Mouse (Mus musculus): ENCODE measurements around the gene Add2. TPM values are rescaled to one million over a fixed set of nuclear protein-coding genes. Genes with fewer than 3 reads are reported as not detected.

The Add2 gene
- polyA plus RNA-seq, 1 experiment from 2014 or later: 130 TPM

- no peak overlapping the region for H3K4me2 ChIP-seq
- H3K27ac ChIP-seq (replicated peaks): no peak overlapping the region
- no peaks in the 10 kb centered on the region for H3K9me3 ChIP-seq (replicated peaks)
- no peak overlapping the region for H3K9ac ChIP-seq (replicated peaks)
- no peak overlapping the region for H3K4me3 ChIP-seq (replicated peaks)
- no peaks in the 10 kb centered on the region for H3K4me1 ChIP-seq
- no peaks in the 10 kb centered on the region for H3K27me3 ChIP-seq (replicated peaks)
- ATAC-seq (ENCODE audit: low FRiP score): no peak
- 50% methylated on average over 4 of the region's 4 CpGs for WGBS
- H3K36me3 ChIP-seq: no peaks in the 10 kb centered on the region
Observed at GRCm38 (mm10) chr6:86019415-86020237, 8.9 kb upstream of the Add2 start.

- no peak overlapping the region for H3K9ac ChIP-seq (replicated peaks)
- 28% methylated on average over 3 of the region's 3 CpGs for WGBS
- ATAC-seq (ENCODE audit: low FRiP score): no peak
Observed at GRCm38 (mm10) chr6:86020948-86021347, 7.5 kb upstream of the Add2 start.

GRCm38 (mm10) chr6:86026632-86027292, 1.7 kb upstream of the Add2 start:
- Histone ChIP-seq H3K4me3 (replicated peaks) (no peak overlapping the region), H3K9me3 (replicated peaks) (no peaks in the 10 kb centered on the region), H3K27ac (replicated peaks) (no peak overlapping the region), H3K4me2 (no peak overlapping the region), H3K9ac (replicated peaks) (no peak overlapping the region), H3K27me3 (replicated peaks) (no peaks in the 10 kb centered on the region), H3K36me3 (no peaks in the 10 kb centered on the region), H3K4me1 (peaks cover 24% of the 10 kb centered on the region)
- 86% methylated on average over 8 of the region's 8 CpGs for WGBS
- ATAC-seq (ENCODE audit: low FRiP score): no peak

More at GRCm38 (mm10) chr6:86020948-86021347, 7.5 kb upstream of the Add2 start:
- Histone ChIP-seq H3K27ac (replicated peaks) (no peak overlapping the region), H3K4me3 (replicated peaks) (no peak overlapping the region), H3K36me3 (no peaks in the 10 kb centered on the region), H3K4me1 (no peaks in the 10 kb centered on the region), H3K4me2 (no peak overlapping the region), H3K27me3 (replicated peaks) (no peaks in the 10 kb centered on the region), H3K9me3 (replicated peaks) (no peaks in the 10 kb centered on the region)

DNA sequence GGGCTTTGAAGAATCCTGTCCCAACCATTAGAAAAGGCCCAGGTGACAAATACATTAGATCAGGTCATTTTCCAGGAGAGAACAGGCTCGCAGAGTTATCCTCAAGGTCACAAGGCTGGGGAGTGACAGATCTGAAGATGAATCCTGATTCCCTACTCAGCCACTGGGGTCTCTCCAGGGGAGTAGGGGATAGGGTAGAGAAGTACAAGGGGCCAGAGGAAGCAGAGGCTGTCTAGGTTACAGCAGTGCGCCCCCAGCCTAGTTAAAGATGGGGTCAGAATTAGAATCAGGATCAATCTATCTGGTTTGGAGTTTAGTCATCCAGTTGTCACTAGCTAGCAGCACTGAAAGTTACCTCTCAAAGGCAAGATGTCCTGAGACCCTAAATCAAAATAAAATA, 331 bp upstream of the Add2 start:
- Histone ChIP-seq H3K9me3 (replicated peaks) (no peaks in the 10 kb centered on the region), H3K9ac (replicated peaks) (peak overlapping the region; percentile 85), H3K4me3 (replicated peaks) (peak overlapping the region; percentile 70), H3K27ac (replicated peaks) (peak overlapping the region; percentile 92), H3K27me3 (replicated peaks) (no peaks in the 10 kb centered on the region), H3K4me1 (peaks cover 38% of the 10 kb centered on the region), H3K4me2 (peak overlapping the region; percentile 64), H3K36me3 (no peaks in the 10 kb centered on the region)
- WGBS: 54% methylated on average over 2 of the region's 2 CpGs
- ATAC-seq (ENCODE audit: low FRiP score): peak; percentile 29; the same call in 1 of the 2 replicates

GRCm38 (mm10) chr6:86029323-86029713, 837 bp downstream of the Add2 start:
- H3K27me3 ChIP-seq (replicated peaks): no peaks in the 10 kb centered on the region
- no peaks in the 10 kb centered on the region for H3K9me3 ChIP-seq (replicated peaks)
- peaks cover 43% of the 10 kb centered on the region for H3K4me1 ChIP-seq
- H3K4me2 ChIP-seq: peak overlapping the region; percentile 64
- no peaks in the 10 kb centered on the region for H3K36me3 ChIP-seq
- peak; percentile 25 for ATAC-seq (ENCODE audit: low FRiP score)
- 2% methylated on average over 6 of the region's 6 CpGs for WGBS
- peak overlapping the region; percentile 70 for H3K4me3 ChIP-seq (replicated peaks)
- H3K9ac ChIP-seq (replicated peaks): peak overlapping the region; percentile 85
- H3K27ac ChIP-seq (replicated peaks): peak overlapping the region; percentile 92

GRCm38 (mm10) chr6:86031527-86031926, 3.0 kb downstream of the Add2 start:
- H3K9me3 ChIP-seq (replicated peaks): no peaks in the 10 kb centered on the region
- ATAC-seq (ENCODE audit: low FRiP score): no peak
- no peak overlapping the region for H3K27ac ChIP-seq (replicated peaks)
- H3K4me3 ChIP-seq (replicated peaks): peak overlapping the region; percentile 70
- no peak overlapping the region for H3K9ac ChIP-seq (replicated peaks)
- peak overlapping the region; percentile 64 for H3K4me2 ChIP-seq
- peaks cover 43% of the 10 kb centered on the region for H3K4me1 ChIP-seq
- H3K36me3 ChIP-seq: no peaks in the 10 kb centered on the region
- WGBS: 53% methylated on average over 2 of the region's 2 CpGs
- H3K27me3 ChIP-seq (replicated peaks): no peaks in the 10 kb centered on the region

GRCm38 (mm10) chr6:86033635-86034034, 5.2 kb downstream of the Add2 start:
- Histone ChIP-seq H3K9me3 (replicated peaks) (no peaks in the 10 kb centered on the region), H3K27me3 (replicated peaks) (no peaks in the 10 kb centered on the region), H3K4me2 (no peak overlapping the region), H3K4me1 (peaks cover 43% of the 10 kb centered on the region), H3K9ac (replicated peaks) (no peak overlapping the region), H3K4me3 (replicated peaks) (no peak overlapping the region), H3K36me3 (no peaks in the 10 kb centered on the region), H3K27ac (replicated peaks) (no peak overlapping the region)
- WGBS: 94% methylated on average over 1 of the region's 1 CpGs
- no peak for ATAC-seq (ENCODE audit: low FRiP score)

GRCm38 (mm10) chr6:86038901-86039300, 10.4 kb downstream of the Add2 start:
- Histone ChIP-seq H3K4me3 (replicated peaks) (no peak overlapping the region), H3K9ac (replicated peaks) (no peak overlapping the region), H3K27ac (replicated peaks) (0 out of 2 replicates have a peak overlapping the region, but pooled peaks have one; percentile 19), H3K4me2 (no peak overlapping the region), H3K27me3 (replicated peaks) (no peaks in the 10 kb centered on the region), H3K36me3 (no peaks in the 10 kb centered on the region), H3K9me3 (replicated peaks) (no peaks in the 10 kb centered on the region), H3K4me1 (peaks cover 16% of the 10 kb centered on the region; the same call in 1 of the 2 replicates)
- ATAC-seq (ENCODE audit: low FRiP score): no peak
- WGBS: 57% methylated on average over 2 of the region's 2 CpGs

- Histone ChIP-seq H3K27me3 (replicated peaks) (no peaks in the 10 kb centered on the region), H3K4me2 (no peak overlapping the region), H3K9me3 (replicated peaks) (no peaks in the 10 kb centered on the region), H3K9ac (replicated peaks) (no peak overlapping the region), H3K4me3 (replicated peaks) (no peak overlapping the region), H3K36me3 (no peaks in the 10 kb centered on the region), H3K4me1 (peaks cover 16% of the 10 kb centered on the region; the same call in 1 of the 2 replicates), H3K27ac (replicated peaks) (no peak overlapping the region)
- WGBS: 67% methylated on average over 1 of the region's 1 CpGs
- ATAC-seq (ENCODE audit: low FRiP score): no peak
Observed at GRCm38 (mm10) chr6:86040140-86040539, 11.7 kb downstream of the Add2 start.

GRCm38 (mm10) chr6:86047510-86047909, 19.0 kb downstream of the Add2 start:
- Histone ChIP-seq H3K9me3 (replicated peaks) (no peaks in the 10 kb centered on the region), H3K27ac (replicated peaks) (no peak overlapping the region), H3K4me3 (replicated peaks) (no peak overlapping the region), H3K4me2 (no peak overlapping the region), H3K4me1 (peaks cover 38% of the 10 kb centered on the region), H3K27me3 (replicated peaks) (no peaks in the 10 kb centered on the region), H3K36me3 (no peaks in the 10 kb centered on the region), H3K9ac (replicated peaks) (no peak overlapping the region)
- WGBS: 92% methylated on average over 11 of the region's 11 CpGs
- no peak for ATAC-seq (ENCODE audit: low FRiP score)

- H3K9ac ChIP-seq (replicated peaks): no peak overlapping the region
- peaks cover 48% of the 10 kb centered on the region for H3K4me1 ChIP-seq
- H3K4me2 ChIP-seq: no peak overlapping the region
- no peaks in the 10 kb centered on the region for H3K9me3 ChIP-seq (replicated peaks)
- no peak for ATAC-seq (ENCODE audit: low FRiP score)
- WGBS: 70% methylated on average over 5 of the region's 5 CpGs
- no peak overlapping the region for H3K4me3 ChIP-seq (replicated peaks)
- no peak overlapping the region for H3K27ac ChIP-seq (replicated peaks)
- no peaks in the 10 kb centered on the region for H3K27me3 ChIP-seq (replicated peaks)
- H3K36me3 ChIP-seq: no peaks in the 10 kb centered on the region
Observed at GRCm38 (mm10) chr6:86048509-86048908, 20.0 kb downstream of the Add2 start.
